Mouse (Mus musculus) kidney, postnatal 0 days (tissue): ENCODE results near the gene Guk1. TPM values are rescaled to one million over a fixed set of nuclear protein-coding genes. Genes with fewer than 3 reads are reported as not detected.

Experiments
- ATAC-seq: fragments of 200-750 bp; cut with Nextera tagmentation; replicated peaks from 2 replicates; pipeline ENCODE4 v1.8.0; 2017; ENCODE audit warnings: low read depth, moderate number of reproducible peaks, moderate TSS enrichment, moderate library complexity; ENCODE audit not compliant: low FRiP score
- DNase-seq: peaks from one replicate; pipeline ENCODE4 v3.0.0-alpha.2; 2016; ENCODE audit warnings: low spot score
- H3K27ac ChIP-seq: fragments of 300-500 bp; sonication (generic); 2 replicates; pipeline ENCODE4 v1.5.1; 2014; ENCODE audit warnings: mild to moderate bottlenecking
- H3K27me3 ChIP-seq: fragments of 300-500 bp; sonication (generic); 2 replicates; pipeline ENCODE4 v1.6.1; 2014; ENCODE audit warnings: low read length, mixed read lengths; ENCODE audit not compliant: insufficient read depth
- H3K36me3 ChIP-seq: fragments of 300-500 bp; sonication (generic); 2 replicates; pipeline ENCODE4 v1.6.1; 2014; ENCODE audit warnings: low read length, mixed read lengths; ENCODE audit not compliant: insufficient read depth
- H3K4me1 ChIP-seq: fragments of 300-500 bp; sonication (generic); replicated peaks from 2 replicates; pipeline ENCODE4 v1.6.1; 2014; ENCODE audit warnings: antibody characterized with exemption, low read length, mixed read lengths; ENCODE audit not compliant: insufficient read depth
- H3K4me2 ChIP-seq: fragments of 300-500 bp; sonication (generic); 2 replicates; pipeline ENCODE4 v1.6.1; 2014; ENCODE audit warnings: mild to moderate bottlenecking, low read length, moderate library complexity, mixed read lengths
- H3K4me3 ChIP-seq: fragments of 300-500 bp; sonication (generic); replicated peaks from 2 replicates; pipeline ENCODE4 v1.5.1; 2014; ENCODE audit warnings: low read depth, low read length
- H3K9ac ChIP-seq: fragments of 300-500 bp; sonication (generic); 2 replicates; pipeline ENCODE4 v1.6.1; 2014; ENCODE audit warnings: low read depth, low read length
- H3K9me3 ChIP-seq: fragments of 300-500 bp; sonication (generic); replicated peaks from 2 replicates; pipeline ENCODE4 v1.6.1; 2016; ENCODE audit warnings: low read length, inconsistent platforms, mixed read lengths
- CTCF ChIP-seq: IDR thresholded peaks from 2 replicates; pipeline ENCODE4 v1.5.1; 2016; ENCODE audit warnings: antibody characterized with exemption, low read depth, mild to moderate bottlenecking, moderate library complexity
- WGBS: fragments of 180-500 bp; shearing (Covaris S2); extraction: QIAGEN DNeasy Blood & Tissue Kit; methylation state at CpG from one replicate; pipeline ENCODE4 v1.1.7; 2014; 5-methylcytosine and 5-hydroxymethylcytosine counted together
- polyA plus RNA-seq: library from polyadenylated mRNA; unstranded; fragments of >200 nt; fragmentation: Nextera tagmentation; extraction: Ambion mirVana; gene quantifications from 2 replicates; pipeline ENCODE4 v1.2.1, GENCODE M21; 2015

The Guk1 gene
- polyA plus RNA-seq, 1 experiment from 2014 or later = 135 TPM

- H3K36me3 ChIP-seq = no peaks in the 10 kb centered on the region
- 4% methylated on average over 59 of the region's 59 CpGs for WGBS
Observed at GRCm38 (mm10) chr11:59228122-59228953, 36.3 kb upstream of the Guk1 start, which contains the start of gene Arf1. TSS of gene Arf1 (minus strand) at chr11:59228270.

GRCm38 (mm10) chr11:59227604-59228121 is 35.7 kb upstream of the Guk1 start:
- peak overlapping the region; percentile 94 for H3K9ac ChIP-seq
- peak overlapping the region; percentile 99 for H3K27ac ChIP-seq
- no peaks in the 10 kb centered on the region for H3K27me3 ChIP-seq
- peak overlapping the region; percentile 76 for H3K4me2 ChIP-seq
- no peak for TF ChIP-seq CTCF
- H3K9me3 ChIP-seq = no peaks in the 10 kb centered on the region
- ATAC-seq (peak; percentile 81), DNase-seq (peak; percentile 67)
- peaks cover 26% of the 10 kb centered on the region for H3K4me1 ChIP-seq
- peak overlapping the region; percentile 96 for H3K4me3 ChIP-seq
- WGBS = under 1% methylated on average over 48 of the region's 51 CpGs
- H3K36me3 ChIP-seq = no peaks in the 10 kb centered on the region

More at GRCm38 (mm10) chr11:59228122-59228953, 36.3 kb upstream of the Guk1 start, which contains the start of gene Arf1:
- peak within 1 kb of the TSS; percentile 76 for H3K4me2 ChIP-seq
- H3K27me3 ChIP-seq = no peaks in the 10 kb centered on the region
- peak; percentile 94 for ATAC-seq
- H3K27ac ChIP-seq = peak within 1 kb of the TSS; percentile 99
- no peaks in the 10 kb centered on the region for H3K9me3 ChIP-seq
- H3K4me3 ChIP-seq = peak within 1 kb of the TSS; percentile 96
- peak within 1 kb of the TSS; percentile 94 for H3K9ac ChIP-seq
- no peak for TF ChIP-seq CTCF
- H3K4me1 ChIP-seq = peaks cover 20% of the 10 kb centered on the region
- peak; percentile 97 for DNase-seq

- Histone ChIP-seq H3K9ac (peak overlapping the region; percentile 94), H3K27me3 (no peaks in the 10 kb centered on the region), H3K4me2 (peak overlapping the region; percentile 76), H3K36me3 (no peaks in the 10 kb centered on the region), H3K4me3 (peak overlapping the region; percentile 96), H3K9me3 (no peaks in the 10 kb centered on the region), H3K27ac (peak overlapping the region; percentile 99), H3K4me1 (peaks cover 31% of the 10 kb centered on the region)
- TF ChIP-seq CTCF = no peak
- DNase-seq (peak; percentile 57), ATAC-seq (no peak)
- WGBS = 1% methylated on average over 21 of the region's 21 CpGs
Observed at GRCm38 (mm10) chr11:59226787-59227603, 35.0 kb upstream of the Guk1 start.

- no peak for TF ChIP-seq CTCF
- H3K27ac ChIP-seq = peak overlapping the region; percentile 99; the same call in 1 of the 2 replicates
- 18% methylated on average over 3 of the region's 3 CpGs for WGBS
- DNase-seq = no peak
- peak overlapping the region; percentile 76 for H3K4me2 ChIP-seq
- H3K36me3 ChIP-seq = no peaks in the 10 kb centered on the region
- H3K27me3 ChIP-seq = no peaks in the 10 kb centered on the region
- no peaks in the 10 kb centered on the region for H3K9me3 ChIP-seq
- peak overlapping the region; percentile 94; the same call in 1 of the 2 replicates for H3K9ac ChIP-seq
- no peak for ATAC-seq
- H3K4me1 ChIP-seq = peaks cover 36% of the 10 kb centered on the region
- H3K4me3 ChIP-seq = peak overlapping the region; percentile 96
Observed at GRCm38 (mm10) chr11:59226251-59226650, 34.2 kb upstream of the Guk1 start.

GRCm38 (mm10) chr11:59225167-59225566 is 33.2 kb upstream of the Guk1 start:
- WGBS = 66% methylated on average over 2 of the region's 2 CpGs
- H3K4me3 ChIP-seq = no peak overlapping the region
- H3K9ac ChIP-seq = no peak overlapping the region
- no peaks in the 10 kb centered on the region for H3K27me3 ChIP-seq
- H3K4me1 ChIP-seq = peaks cover 37% of the 10 kb centered on the region
- H3K27ac ChIP-seq = no peak overlapping the region
- ATAC-seq = no peak
- H3K4me2 ChIP-seq = peak overlapping the region; percentile 76
- no peak for TF ChIP-seq CTCF
- H3K36me3 ChIP-seq = no peaks in the 10 kb centered on the region
- no peak for DNase-seq
- H3K9me3 ChIP-seq = no peaks in the 10 kb centered on the region

GRCm38 (mm10) chr11:59224470-59224869 is 32.5 kb upstream of the Guk1 start:
- Histone ChIP-seq H3K4me1 (peaks cover 37% of the 10 kb centered on the region), H3K4me3 (no peak overlapping the region), H3K27me3 (no peaks in the 10 kb centered on the region), H3K9me3 (no peaks in the 10 kb centered on the region), H3K4me2 (no peak overlapping the region), H3K27ac (no peak overlapping the region), H3K9ac (no peak overlapping the region), H3K36me3 (no peaks in the 10 kb centered on the region)
- DNase-seq (no peak), ATAC-seq (no peak)
- WGBS = 51% methylated on average over 2 of the region's 2 CpGs
- TF ChIP-seq CTCF = no peak
